Mouse (Mus musculus) urinary bladder, adult 18-20 months (tissue): ENCODE measurements at regions not wholly inside any gene's neighbourhood (a gene's known extent, or its start where the extent isn't known, plus 50 kb on each side); places are given as distances from the start of the nearest gene placed in this dataset.
A peak's percentile ranks its signal among the peaks of the same experiment; 100 is the strongest.

Source experiments
- DNase-seq, 2 experiments: peaks; one replicate each; pipeline ENCODE4 v3.0.0; 2022; ENCODE audit warnings: low spot score in 2 of 2, mixed read lengths in 2 of 2

GRCm38 (mm10) chr8:128148351-128148942 lies 210.0 kb upstream of the Nrp1 start:
- DNase-seq = no peak

- DNase-seq = no peak
Measured at GRCm38 (mm10) chr8:128155604-128156003, 202.8 kb upstream of the Nrp1 start.

GRCm38 (mm10) chr8:128156221-128156620 lies 202.2 kb upstream of the Nrp1 start:
- no peak for DNase-seq

GRCm38 (mm10) chr8:128162857-128163256 lies 195.5 kb upstream of the Nrp1 start:
- no peak for DNase-seq

- DNase-seq = no peak
Measured at GRCm38 (mm10) chr8:128164976-128165375, 193.4 kb upstream of the Nrp1 start.

GRCm38 (mm10) chr8:128165591-128165990 lies 192.8 kb upstream of the Nrp1 start:
- DNase-seq = no peak

GRCm38 (mm10) chr8:128166097-128166496 lies 192.3 kb upstream of the Nrp1 start:
- DNase-seq = no peak

- no peak for DNase-seq
Measured at GRCm38 (mm10) chr8:128168819-128169218, 189.6 kb upstream of the Nrp1 start.

GRCm38 (mm10) chr8:128171116-128171515 lies 187.3 kb upstream of the Nrp1 start:
- DNase-seq = no peak

GRCm38 (mm10) chr8:128180214-128180613 lies 178.2 kb upstream of the Nrp1 start:
- no peak for DNase-seq

- DNase-seq = no peak
Measured at GRCm38 (mm10) chr8:128183081-128183480, 175.3 kb upstream of the Nrp1 start.

GRCm38 (mm10) chr8:128188321-128188720 lies 170.1 kb upstream of the Nrp1 start:
- no peak for DNase-seq

- DNase-seq = no peak
Measured at GRCm38 (mm10) chr8:128193293-128193887, 165.0 kb upstream of the Nrp1 start.

- no peak for DNase-seq
Measured at GRCm38 (mm10) chr8:128200815-128201214, 157.6 kb upstream of the Nrp1 start.

GRCm38 (mm10) chr8:128201635-128202034 lies 156.8 kb upstream of the Nrp1 start:
- no peak for DNase-seq

- DNase-seq = no peak
Measured at GRCm38 (mm10) chr8:128202158-128202886, 156.1 kb upstream of the Nrp1 start.

- DNase-seq = no peak
Measured at GRCm38 (mm10) chr8:128204803-128205202, 153.6 kb upstream of the Nrp1 start.

- DNase-seq = no peak
Measured at GRCm38 (mm10) chr8:128207138-128207537, 151.3 kb upstream of the Nrp1 start.

- DNase-seq = no peak
Measured at GRCm38 (mm10) chr8:128210761-128211160, 147.6 kb upstream of the Nrp1 start.

GRCm38 (mm10) chr8:128212223-128212622 lies 146.2 kb upstream of the Nrp1 start:
- DNase-seq = no peak

GRCm38 (mm10) chr8:128214256-128214655 lies 144.1 kb upstream of the Nrp1 start:
- peak in 1 of 2 experiments; percentile 2 for DNase-seq

- DNase-seq = no peak
Measured at GRCm38 (mm10) chr8:128218886-128219285, 139.5 kb upstream of the Nrp1 start.

- peak in 1 of 2 experiments; percentile 31 for DNase-seq
Measured at GRCm38 (mm10) chr8:128219539-128219938, 138.9 kb upstream of the Nrp1 start.
